13 mouse cellular contexts compared by ENCODE assay signal in the genomic region with DNA sequence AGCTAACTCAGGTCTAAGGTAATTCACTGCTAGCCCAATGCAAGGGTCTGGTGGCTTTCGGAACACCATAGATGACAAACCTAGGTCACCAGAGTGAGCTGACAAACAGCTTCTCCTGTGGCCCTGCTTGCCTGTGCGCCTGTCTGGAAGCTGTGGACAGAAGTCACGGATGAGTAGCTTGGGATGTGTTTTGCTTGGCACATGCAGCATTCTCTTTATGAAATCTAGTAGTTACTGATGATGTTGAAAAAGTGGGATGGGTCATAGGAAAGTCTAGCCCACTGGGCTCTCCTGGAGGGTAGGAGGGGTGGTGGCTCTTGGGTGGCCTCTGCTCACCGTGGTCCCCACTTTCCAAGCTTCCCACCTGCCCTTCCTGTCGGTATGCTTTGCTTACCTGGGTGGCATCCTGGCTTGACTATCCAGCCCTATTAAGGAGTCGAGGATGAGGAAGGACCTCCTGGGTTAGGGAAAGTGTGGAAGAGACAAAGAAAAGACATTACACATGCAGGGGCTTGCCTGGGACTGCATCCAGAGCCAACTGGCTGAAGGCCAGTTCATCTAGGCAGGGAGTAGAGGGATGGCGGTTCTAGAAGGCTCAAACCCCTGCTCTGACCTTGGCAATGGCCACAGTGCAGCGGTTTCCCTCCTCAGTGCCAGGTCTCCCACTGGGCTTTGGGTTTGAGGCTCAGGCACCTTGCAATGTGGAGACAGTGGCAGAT. TPM values are rescaled to one million over a fixed set of nuclear protein-coding genes. Genes with fewer than 3 reads are reported as not detected.
A peak's percentile ranks its signal among the peaks of the same experiment; 100 is the strongest.
DNase-seq lines count a peak whose midpoint lies in the region; ATAC-seq lines count a peak whose summit lies in the region.
"Had no signal": no experiment of that assay in that cellular context is flagged by ENCODE, and none has a peak within 500 bp of the region (broad histone marks: within the 10 kb centered on the region; RNA-seq: fewer than 3 reads in every experiment).

No protein-coding gene starts in this region.

- H3K4me2 ChIP-seq in heart, embryonic 15.5 days: no peak overlapping the region
- no peak overlapping the region for H3K4me2 ChIP-seq in kidney, embryonic 14.5 days (replicated peaks; ENCODE audit: low read depth, low read length)
- no peak overlapping the region for H3K4me2 ChIP-seq in stomach, embryonic 15.5 days
- H3K4me2 ChIP-seq: neural tube, embryonic 12.5 days had no signal

- no peaks in the 10 kb centered on the region for H3K36me3 ChIP-seq in heart, embryonic 15.5 days
- peaks cover 12% of the 10 kb centered on the region for H3K36me3 ChIP-seq in kidney, embryonic 14.5 days (ENCODE audit: control insufficient read depth, insufficient read depth, low read length)
- peaks cover 19% of the 10 kb centered on the region; the same call in 1 of the 2 replicates for H3K36me3 ChIP-seq in stomach, embryonic 15.5 days
- H3K36me3 ChIP-seq: neural tube, embryonic 12.5 days had no signal

- 56% methylated on average over 8 of the region's 8 CpGs for whole genome bisulfite sequencing in heart, embryonic 15.5 days
- WGBS in kidney, embryonic 14.5 days: 73% methylated on average over 8 of the region's 8 CpGs
- WGBS in stomach, embryonic 15.5 days: 58% methylated on average over 8 of the region's 8 CpGs

- no peak for ATAC-seq in heart, embryonic 15.5 days (replicated peaks; ENCODE audit: insufficient number of reproducible peaks, insufficient read depth, low FRiP score, low read depth)
- ATAC-seq in kidney, embryonic 14.5 days (ENCODE audit: low FRiP score, low TSS enrichment): no peak
- ATAC-seq in stomach, embryonic 15.5 days (ENCODE audit: insufficient read depth, low FRiP score, low read depth): peak; percentile 49; the same call in 1 of the 2 replicates
- ATAC-seq: inflammation-experienced regulatory T-cells, adult 6 months had no signal

- H3K4me1 ChIP-seq in heart, embryonic 15.5 days (replicated peaks): peaks cover 57% of the 10 kb centered on the region
- peaks cover 29% of the 10 kb centered on the region for H3K4me1 ChIP-seq in kidney, embryonic 14.5 days (ENCODE audit: control insufficient read depth, insufficient read depth, low read length)
- H3K4me1 ChIP-seq in stomach, embryonic 15.5 days: peaks cover 29% of the 10 kb centered on the region

- H3K9ac ChIP-seq in heart, embryonic 15.5 days: no peak overlapping the region
- H3K9ac ChIP-seq in kidney, embryonic 14.5 days (ENCODE audit: low read depth, low read length): no peak overlapping the region
- no peak overlapping the region for H3K9ac ChIP-seq in stomach, embryonic 15.5 days
- H3K9ac ChIP-seq: liver, embryonic 14.5 days; neural tube, embryonic 12.5 days had no signal

- no peaks in the 10 kb centered on the region for H3K27me3 ChIP-seq in heart, embryonic 15.5 days
- no peaks in the 10 kb centered on the region for H3K27me3 ChIP-seq in kidney, embryonic 14.5 days (ENCODE audit: control insufficient read depth, insufficient read depth, low read length)
- no peaks in the 10 kb centered on the region for H3K27me3 ChIP-seq in stomach, embryonic 15.5 days (replicated peaks)
- H3K27me3 ChIP-seq: neural tube, embryonic 12.5 days had no signal

- no peak for DNase-seq in heart, postnatal 14 days
- peak; percentile 37 for DNase-seq in ovary, adult 18-20 months (ENCODE audit: low spot score)
- DNase-seq in ovary, postnatal 36 days (ENCODE audit: low spot score): no peak
- DNase-seq in thymus, postnatal 14 days: no peak
- DNase-seq in B cell, adult 2 months: no peak
- DNase-seq: cerebellum, postnatal 25 days had no signal

- peak overlapping the region; percentile 15; the same call in 1 of the 2 replicates for H3K27ac ChIP-seq in heart, embryonic 15.5 days
- 0 out of 2 replicates have a peak overlapping the region, but pooled peaks have one; percentile 19 for H3K27ac ChIP-seq in kidney, embryonic 14.5 days (ENCODE audit: low read depth, low read length)
- peak overlapping the region; percentile 76 for H3K27ac ChIP-seq in stomach, embryonic 15.5 days
- H3K27ac ChIP-seq: liver, embryonic 14.5 days; neural tube, embryonic 12.5 days had no signal

- no peak overlapping the region for H3K4me3 ChIP-seq in heart, embryonic 15.5 days
- no peak overlapping the region for H3K4me3 ChIP-seq in kidney, embryonic 14.5 days (ENCODE audit: low read length)
- H3K4me3 ChIP-seq in stomach, embryonic 15.5 days (replicated peaks): no peak overlapping the region
- H3K4me3 ChIP-seq: neural tube, embryonic 12.5 days had no signal

- no peaks in the 10 kb centered on the region for H3K9me3 ChIP-seq in heart, embryonic 15.5 days (replicated peaks)
- no peaks in the 10 kb centered on the region for H3K9me3 ChIP-seq in kidney, embryonic 14.5 days (ENCODE audit: control insufficient read depth, low read length)
- no peaks in the 10 kb centered on the region for H3K9me3 ChIP-seq in stomach, embryonic 15.5 days
- H3K9me3 ChIP-seq: neural tube, embryonic 12.5 days had no signal

- intact Hi-C loops in heart, postnatal 14 days (cut with DNase I): no loop called here

RNA-seq across cellular contexts. Expression of gene Col27a1, which starts 12.5 kb away (rescaled TPM):
- polyA plus RNA-seq in heart, embryonic 15.5 days (2015; fragmentation: Nextera tagmentation; extraction: Ambion mirVana): 4.4 and 6.1 TPM in 2 replicates
- total RNA-seq in heart, postnatal 14 days (2021): 1 to 10 TPM; 2.4 to 3.4 TPM
- 8.8 and 10.6 TPM in 2 replicates for polyA plus RNA-seq in kidney, embryonic 14.5 days (2014; fragmentation: Nextera tagmentation; extraction: Ambion mirVana)
- 17.4 and 18.6 TPM in 2 replicates for polyA plus RNA-seq in stomach, embryonic 15.5 days (2015; fragmentation: Nextera tagmentation; extraction: Ambion mirVana)

RNA-seq across cellular contexts. Expression of gene Kif12, which starts 54.4 kb away (rescaled TPM):
- polyA plus RNA-seq in heart, embryonic 15.5 days (2015; fragmentation: Nextera tagmentation; extraction: Ambion mirVana): 0.13 and 0.48 TPM in 2 replicates
- total RNA-seq in heart, postnatal 14 days (2021): not detected
- polyA plus RNA-seq in kidney, embryonic 14.5 days (2014; fragmentation: Nextera tagmentation; extraction: Ambion mirVana): 60.0 and 70.3 TPM in 2 replicates
- polyA plus RNA-seq in stomach, embryonic 15.5 days (2015; fragmentation: Nextera tagmentation; extraction: Ambion mirVana): 31.6 and 39.0 TPM in 2 replicates
- total RNA-seq: gastrocnemius, adult 18-20 months had no signal
- polyA plus RNA-seq: inflammation-experienced regulatory T-cells, adult 6 months; neural tube, embryonic 12.5 days had no signal

Comparison
In these comparisons a context has a peak if more than half of its experiments do, and no peak if none do; other contexts are left out.
1. H3K27ac ChIP-seq: peak in every context shown above with its lines; median percentile 76 in stomach, embryonic 15.5 days; 19 in kidney, embryonic 14.5 days; 15 in heart, embryonic 15.5 days.
2. RNA of gene Kif12, which starts 54.4 kb away (polyA plus RNA-seq): 60.0 to 70.3 TPM in kidney, embryonic 14.5 days and 31.6 to 39.0 TPM in stomach, embryonic 15.5 days; 0.13 to 0.48 TPM in heart, embryonic 15.5 days; every median in the first group is over 10 times any median in the second.